Mouse (Mus musculus): ENCODE results near the gene Enah. TPM values are rescaled to one million over a fixed set of nuclear protein-coding genes. Genes with fewer than 3 reads are reported as not detected.

The Enah gene
- total RNA-seq, 2 experiments from 2014 or later, result 45.0 to 176 TPM

DNA sequence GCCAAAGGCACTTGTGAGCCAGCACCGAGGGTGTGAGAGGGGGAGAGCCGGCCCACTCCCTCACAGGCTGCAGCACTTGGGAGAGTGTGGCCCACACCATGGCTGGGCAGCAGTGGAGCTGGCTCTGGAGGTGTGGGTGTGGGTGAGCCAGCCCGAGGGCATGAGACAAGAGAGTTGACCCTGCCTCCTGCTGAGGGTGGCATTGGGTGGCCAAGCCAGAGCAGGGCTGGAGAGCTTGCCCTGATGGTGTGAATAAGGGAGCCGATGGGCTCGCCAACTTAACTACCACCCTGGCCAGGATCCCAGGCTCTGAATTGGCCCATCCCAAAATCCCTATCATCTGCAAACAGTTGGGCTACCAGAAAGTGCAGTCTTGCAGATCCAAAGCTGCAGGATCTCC lies 141.4 kb downstream of the Enah start:
- DNase-seq (ENCODE audit: low spot score), result no peak

DNA sequence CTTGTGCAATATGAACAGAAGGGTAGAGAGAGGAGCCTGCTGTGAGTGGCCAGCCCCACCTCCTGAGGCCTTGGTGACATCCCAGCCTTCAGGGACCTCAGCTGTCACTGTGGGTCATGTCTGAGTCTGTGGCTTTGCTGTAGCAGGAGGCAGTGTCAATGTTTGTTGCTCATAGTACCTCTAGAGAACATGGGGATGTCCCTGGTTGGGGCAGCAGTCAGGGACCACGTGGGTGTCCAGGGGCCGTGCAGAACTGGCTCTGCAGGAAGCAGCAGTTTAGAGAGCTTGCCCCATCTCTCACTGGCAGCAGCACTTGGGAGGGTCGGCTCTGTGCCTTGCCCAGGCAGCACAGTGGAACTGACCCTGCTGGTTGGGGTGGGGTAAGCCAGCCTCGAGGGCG lies 142.7 kb downstream of the Enah start:
- no peak for DNase-seq (ENCODE audit: low spot score)

DNA sequence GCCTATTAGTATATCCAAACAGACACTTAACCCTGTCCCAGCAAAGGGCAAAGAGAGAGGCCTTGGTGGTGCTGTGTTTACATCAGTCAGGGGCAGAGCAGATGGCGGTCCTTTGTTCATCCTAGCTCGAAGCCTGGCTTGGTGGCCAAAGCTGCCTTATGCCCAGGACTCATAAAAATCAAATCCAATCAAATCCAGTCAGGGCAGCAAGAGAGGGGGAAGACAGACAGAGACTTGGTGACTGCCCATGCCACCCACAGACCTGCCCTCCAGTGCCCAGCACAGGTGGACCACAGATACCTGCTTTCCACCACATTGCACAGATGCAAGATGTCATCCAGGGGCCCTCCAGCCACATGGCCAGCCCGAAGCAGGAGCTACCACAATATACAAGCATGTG lies 143.1 kb downstream of the Enah start:
- DNase-seq (ENCODE audit: low spot score), result no peak

DNA sequence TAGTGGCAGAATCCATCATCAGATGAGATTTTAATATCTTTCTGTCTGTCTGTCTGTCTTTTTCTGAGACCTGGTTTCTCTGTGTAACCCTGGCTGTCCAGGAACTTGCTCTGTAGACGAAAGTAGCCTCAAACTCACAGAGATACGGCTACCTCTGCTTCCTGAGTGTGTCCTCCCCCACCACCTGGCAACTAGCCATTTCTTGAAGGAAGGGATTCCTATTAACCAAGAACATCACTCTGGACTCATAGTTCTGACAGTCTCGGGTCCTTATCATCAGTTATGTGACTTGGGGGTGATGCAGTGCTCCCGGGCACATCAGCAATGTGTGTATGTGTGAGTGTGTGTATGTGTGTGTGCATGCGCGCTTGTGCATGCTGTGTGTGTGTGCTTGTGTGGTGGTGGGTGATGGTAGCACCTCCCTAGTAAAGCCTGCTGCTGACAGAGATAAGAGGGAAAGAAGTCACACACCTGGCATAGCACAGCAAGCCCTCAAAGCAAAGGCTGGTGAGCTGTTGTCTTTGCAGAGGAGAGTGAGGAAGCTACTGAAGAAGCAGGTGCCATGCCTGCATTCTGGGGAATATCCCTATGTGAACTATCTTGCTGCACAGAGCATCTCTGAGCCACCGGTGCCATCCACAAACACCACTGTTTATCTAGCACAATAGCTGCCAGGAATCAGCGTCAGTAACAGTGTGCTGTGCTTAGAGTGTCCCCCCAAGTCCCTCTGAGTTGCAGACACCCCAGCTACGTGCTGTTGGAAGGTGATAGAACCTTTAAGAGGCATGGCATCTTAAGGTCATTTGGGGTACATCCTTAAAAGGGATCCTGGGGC lies 146.5 kb downstream of the Enah start:
- no peak for DNase-seq (ENCODE audit: low spot score)

DNA sequence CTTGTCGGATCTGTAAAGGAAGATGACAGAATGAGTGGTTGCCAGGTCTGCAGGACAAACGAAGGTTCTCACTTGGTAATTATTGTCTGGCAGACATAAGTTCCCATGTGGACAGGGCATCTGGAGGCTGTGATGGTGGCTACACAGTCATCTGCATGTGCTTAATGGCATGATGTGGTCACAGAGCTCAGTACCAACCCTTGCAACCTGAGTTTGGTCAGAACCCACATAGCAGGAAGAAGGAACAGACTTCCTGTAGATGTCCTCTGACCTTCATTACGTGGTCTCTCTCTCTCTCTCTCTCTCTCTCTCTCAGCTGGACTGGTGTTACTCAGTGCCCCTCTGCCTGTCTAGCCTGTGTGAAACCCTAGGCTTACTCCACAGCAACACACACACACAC lies 147.2 kb downstream of the Enah start:
- no peak for DNase-seq (ENCODE audit: low spot score)

DNA sequence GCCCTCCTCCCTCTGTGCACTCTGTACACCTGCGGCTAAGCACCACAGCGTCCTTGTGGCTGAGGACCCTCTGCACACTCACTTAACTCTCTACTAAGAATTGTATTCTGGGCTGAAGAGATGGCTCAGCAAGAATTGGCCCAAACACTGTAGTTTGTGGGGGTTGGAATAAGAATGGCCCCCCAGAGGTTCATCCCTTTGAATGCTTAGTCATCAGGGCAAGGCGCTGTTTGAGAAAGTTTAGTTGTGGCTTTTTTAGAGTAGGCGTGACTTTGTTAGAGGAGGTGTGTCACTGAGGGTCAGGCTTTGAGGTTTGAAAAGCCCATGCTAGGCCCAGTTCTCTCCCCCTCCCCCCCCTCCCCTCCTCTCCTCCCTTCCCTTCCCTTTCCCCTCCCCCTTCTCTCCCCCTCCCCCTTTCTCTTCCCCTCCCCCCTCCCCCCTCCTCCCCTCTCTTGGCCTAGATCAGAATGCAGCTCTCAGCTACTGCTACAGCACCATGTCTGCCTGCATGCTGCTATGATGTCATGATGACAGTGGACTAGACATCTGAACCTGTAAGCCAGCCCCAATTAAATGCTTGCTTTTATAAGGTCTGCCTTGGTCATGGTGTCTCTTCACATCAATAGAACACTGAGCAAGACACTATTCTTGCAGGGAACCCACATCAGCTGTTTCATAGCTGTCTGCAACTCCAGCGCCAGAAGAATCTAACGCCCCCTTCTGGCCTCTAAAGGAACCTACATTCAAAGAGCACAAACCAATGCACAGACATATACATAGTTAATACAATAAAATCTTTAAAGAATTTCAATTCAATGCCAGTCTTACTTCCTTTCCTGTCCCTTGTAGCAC lies 153.1 kb downstream of the Enah start:
- no peak for DNase-seq (ENCODE audit: low spot score)

DNA sequence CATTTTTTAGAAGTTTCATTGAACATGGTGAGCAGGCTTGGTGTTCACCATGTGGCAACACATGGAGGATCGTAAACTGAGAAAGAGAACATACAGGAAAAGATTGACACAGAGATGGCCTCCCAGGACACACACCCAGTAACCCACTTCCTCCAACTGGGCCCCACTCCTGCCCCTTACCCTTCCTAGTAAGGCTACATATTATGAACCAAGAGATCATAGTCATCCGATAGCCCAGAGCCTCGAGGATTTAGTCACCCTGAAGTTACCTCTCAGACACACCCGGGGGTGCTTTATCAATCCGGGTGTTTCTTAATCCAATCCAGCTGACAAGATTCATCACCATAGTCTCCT lies 153.9 kb downstream of the Enah start:
- no peak for DNase-seq (ENCODE audit: low spot score)

DNA sequence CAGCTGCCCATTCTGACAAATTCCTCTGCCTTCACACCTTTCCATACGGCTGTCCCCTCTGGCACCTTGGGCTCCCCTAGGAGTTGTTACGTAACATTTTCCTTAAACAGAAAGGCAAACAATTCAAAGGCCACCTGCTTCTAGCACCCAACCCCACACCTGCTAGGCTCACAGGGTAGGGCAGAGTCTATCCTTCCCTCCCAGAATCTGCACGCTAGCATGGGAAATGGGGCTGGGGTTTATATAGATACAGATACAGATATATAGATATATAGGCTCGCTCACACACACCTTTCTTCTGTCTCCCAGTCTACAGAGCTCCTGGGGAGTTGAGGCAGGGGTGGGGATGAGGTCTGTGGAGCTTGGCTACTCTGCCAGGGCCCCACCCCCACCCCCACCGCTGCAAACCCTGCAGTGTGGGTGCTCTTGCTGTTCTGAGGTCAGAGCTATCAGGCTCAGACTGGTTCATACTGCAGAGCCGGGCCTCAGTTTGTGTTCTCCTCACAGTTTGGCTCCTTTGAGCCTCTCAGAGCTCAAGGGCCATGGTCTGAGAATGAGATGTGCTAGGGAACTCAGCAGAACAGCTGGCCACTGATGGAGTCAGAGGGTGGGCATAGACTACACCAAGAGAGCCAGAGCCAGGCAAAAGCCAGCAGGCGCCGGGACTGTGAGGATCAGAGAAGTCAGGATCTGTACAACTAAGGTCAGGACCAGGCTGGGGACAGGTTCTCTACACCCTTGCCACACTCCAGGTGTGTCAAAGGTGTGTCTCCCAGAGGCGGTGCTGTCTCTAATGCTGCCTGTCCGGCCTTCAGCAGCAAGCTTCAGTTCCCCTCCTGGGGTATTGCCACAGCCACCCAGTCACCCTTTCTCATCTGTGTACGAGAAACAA lies 154.6 kb downstream of the Enah start:
- no peak for DNase-seq (ENCODE audit: low spot score)

DNA sequence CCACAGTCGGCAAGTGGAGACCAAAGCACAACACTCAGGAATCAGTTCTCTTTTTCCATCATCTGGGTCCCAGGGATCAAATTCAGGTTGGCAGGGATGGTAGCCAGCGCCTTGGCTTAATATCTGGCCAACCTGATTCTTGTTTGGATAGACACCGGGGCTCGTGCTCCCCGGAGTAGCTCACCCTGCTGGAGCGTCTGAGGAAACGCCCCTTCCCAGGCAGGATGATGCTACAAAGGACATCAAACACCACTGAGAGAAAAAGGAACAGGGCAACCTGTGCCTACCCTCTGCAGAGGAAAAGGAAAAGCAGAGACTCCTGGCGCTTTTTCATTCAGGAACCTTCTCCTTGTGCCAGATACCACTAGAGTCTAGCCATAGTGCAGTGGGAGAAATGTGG lies 156.4 kb downstream of the Enah start:
- DNase-seq (ENCODE audit: low spot score), result no peak

DNA sequence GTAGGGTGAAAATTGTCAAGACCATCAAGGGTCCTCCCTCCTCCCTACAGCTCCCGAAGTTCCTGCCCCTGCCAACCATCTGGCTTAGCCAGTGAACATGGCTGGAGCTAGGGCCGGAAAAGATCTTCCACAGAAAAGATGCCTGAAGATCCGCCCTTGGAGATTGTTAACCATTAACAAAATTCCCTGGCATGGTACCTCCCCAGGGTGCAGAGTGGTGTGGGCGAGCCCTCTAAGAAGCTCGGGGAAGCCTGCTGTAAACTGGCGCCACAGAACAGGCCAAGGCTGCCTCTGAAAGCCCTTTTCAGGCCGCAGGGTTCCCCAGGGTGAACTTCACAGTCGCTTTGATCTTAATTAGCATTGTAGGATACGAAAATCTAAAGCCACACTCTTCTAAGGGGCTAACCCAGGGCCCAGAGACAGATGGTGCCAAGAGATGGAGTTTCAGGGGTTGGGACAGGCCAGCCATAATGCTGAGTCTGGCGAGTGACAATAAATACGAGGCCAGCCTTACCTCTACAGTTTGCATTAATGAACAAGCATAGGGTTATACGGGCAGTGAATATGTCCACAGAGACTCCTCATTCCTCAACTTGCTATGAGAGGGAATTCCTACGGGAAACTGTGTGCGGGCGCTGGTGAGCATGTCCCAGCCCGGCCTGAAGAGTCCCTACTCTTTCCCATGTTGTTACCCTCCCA lies 157.0 kb downstream of the Enah start:
- DNase-seq (ENCODE audit: low spot score), result no peak

DNA sequence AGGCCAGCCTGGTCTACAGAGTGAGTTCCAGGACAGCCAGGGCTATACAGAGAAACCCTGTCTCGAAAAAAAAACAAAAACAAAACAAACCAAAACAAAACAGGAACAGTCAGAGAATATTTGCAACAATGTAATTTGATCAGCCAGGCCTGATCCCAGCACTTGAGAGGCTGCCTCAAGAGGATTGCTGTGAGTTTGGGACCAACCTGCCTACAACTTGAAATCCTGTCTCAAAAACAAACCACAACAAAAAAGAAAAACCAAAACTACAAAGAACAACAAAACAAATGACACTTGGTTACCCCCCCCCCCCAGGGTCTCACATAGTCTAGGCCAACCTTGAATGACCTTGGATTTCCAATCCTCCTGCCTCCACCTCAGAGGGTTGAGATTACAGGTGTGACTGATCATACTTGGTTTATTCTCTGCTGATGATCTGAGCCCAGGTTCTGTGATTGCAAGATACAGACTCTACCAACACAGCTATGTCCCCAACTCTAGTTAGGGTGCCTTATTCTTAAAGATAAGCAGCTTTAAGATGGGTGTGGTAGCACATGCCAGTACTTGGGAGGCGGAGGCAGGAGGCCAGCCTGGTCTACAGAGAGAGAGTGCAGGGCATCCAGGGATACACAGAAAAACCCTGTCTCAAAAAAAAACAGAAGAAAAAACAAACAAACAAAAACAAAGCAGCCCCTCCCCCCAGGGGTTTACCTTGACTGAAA lies 158.4 kb downstream of the Enah start:
- DNase-seq (ENCODE audit: low spot score), result no peak

DNA sequence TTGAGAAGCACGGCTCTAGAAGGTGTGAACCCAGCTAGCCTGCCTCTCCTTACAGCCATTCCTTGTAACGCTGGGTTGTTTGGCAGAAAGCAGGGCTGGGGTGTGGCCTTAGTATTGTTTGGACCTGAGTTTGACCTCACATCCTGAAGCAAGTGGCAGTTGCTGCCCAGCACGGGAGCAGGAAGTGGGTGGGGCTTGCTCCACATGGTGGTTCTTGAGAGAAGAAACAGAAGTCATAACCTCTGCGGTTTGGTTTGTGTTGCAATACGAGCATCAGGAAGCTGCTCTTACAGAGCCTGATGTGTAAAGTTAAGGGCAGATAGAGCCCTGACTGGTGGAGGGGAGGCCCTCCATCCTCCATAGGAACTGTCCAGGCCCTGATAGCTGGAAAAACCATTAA lies 159.1 kb downstream of the Enah start:
- peak; percentile 62 for DNase-seq (ENCODE audit: low spot score)

DNA sequence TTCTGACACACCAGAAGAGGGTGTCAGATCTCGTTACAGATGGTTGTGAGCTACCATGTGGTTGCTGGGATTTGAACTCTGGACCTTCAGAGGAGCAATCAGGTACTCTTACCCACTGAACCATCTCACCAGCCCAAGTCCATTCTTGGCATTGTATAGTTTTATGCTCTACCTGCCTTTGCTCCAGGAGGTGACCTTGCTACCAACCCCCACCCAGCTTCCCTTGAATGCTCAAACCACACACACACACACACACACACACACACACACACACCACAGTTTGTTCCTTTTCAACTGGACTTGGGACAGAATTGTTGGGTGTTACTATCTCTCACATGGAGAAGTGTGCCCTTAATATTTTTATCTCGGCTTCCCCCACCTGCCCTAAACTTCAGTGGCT lies 163.5 kb downstream of the Enah start:
- no peak for DNase-seq (ENCODE audit: low spot score)

DNA sequence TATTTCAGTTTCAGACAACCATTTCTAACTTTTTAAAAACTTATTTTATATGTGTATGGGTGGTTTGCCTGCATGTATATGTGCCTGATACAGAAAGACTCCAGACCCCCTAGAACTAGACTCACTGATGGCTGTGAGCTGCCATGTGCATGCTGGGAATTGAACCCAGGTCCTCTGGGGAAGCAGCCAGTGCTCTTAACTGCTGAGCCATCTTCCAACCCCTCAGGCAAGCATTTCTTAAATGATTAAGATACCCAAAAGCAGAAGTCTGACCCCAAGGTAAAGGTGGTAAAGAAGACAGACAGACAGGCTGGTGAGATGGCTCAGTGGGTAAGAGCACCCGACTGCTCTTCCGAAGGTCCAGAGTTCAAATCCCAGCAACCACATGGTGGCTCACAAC lies 165.0 kb downstream of the Enah start:
- no peak for DNase-seq (ENCODE audit: low spot score)

DNA sequence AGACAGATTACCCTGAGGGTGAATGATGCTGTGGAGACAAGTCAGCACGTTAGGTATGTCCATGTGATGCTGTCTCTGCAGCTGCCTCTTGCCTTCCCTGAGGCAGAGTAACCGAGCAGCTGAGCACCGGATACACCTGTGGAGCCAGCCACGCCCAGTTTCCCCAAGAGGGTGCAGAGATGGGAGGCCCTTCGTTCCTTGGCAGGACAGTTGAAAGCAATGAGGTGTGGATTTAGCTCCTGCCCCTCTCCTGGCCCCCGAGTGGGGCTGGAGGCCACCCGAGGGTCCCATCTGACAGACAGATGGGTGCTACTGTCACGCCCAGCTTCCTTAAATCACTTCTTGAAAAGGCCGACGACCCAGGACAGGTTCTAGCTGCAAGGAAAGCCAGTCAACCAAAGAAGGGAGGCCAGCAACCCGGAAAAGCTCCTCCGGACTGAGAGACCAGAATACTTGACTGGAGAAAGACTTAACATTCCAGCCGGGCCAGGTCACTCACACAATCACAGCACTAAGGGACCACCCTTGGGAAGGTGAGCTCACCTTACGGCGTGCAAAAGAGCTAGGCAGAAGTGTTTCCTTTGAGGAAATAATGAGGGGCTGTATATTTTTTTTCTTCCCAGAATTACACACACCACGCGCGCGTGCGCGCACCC lies 166.6 kb downstream of the Enah start:
- no peak for DNase-seq (ENCODE audit: low spot score)

DNA sequence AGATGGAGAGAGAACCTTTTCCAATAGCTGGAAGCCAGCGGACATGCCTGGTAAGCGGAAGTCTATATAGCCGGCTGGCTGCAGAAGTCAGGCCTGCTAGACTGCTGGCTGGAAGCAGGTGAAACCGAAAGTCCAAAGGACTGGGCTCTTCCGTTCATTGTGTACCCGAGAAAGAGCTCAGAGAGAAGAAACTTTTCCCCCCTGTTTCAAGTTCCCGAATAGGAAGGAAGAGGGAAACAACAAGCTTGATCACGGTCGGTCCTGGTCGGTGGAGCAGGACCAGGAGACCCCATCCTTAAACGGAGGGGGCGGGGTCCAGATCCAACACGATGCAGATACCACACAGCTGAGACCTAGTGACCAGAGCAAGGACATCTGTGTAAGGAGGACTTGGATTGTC lies 167.3 kb downstream of the Enah start:
- no peak for DNase-seq (ENCODE audit: low spot score)

DNA sequence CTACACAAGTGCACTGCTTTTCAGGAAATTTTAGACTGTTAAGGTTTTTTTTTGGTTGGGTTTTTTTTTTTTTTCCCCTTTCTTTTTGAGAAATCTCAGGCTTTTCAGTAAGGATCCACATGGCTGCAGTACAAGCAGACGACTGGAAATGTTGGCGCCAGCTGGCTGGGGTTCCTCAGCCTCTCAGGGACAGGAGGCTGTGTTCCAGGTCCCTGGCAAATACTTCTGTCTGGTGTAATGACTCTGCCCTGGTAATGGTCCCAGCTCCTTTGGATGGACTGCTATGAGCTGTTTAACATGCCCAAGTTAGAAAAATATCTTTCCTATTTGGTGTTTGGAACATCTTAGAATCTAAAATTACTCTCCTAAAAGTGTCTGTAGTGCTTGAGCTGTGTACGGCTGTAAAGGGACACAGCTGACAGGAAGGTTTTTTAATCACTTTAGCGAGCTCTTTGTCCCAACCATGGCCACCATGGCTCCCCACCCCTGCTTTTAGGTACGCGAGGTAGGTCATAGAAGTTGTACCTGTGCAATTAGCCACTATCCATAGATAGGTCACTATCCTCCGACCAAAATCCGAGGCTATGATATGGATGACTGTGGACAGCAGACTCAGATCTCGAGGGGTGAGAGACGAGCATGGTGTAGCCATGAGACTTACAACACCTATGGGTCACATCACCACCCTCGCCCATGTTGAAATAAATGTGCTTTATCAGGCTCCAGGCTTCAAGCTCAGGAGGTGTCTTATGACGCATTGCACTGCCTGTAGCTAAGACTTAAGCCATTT lies 168.1 kb downstream of the Enah start:
- peak; percentile 82 for DNase-seq (ENCODE audit: low spot score)

DNA sequence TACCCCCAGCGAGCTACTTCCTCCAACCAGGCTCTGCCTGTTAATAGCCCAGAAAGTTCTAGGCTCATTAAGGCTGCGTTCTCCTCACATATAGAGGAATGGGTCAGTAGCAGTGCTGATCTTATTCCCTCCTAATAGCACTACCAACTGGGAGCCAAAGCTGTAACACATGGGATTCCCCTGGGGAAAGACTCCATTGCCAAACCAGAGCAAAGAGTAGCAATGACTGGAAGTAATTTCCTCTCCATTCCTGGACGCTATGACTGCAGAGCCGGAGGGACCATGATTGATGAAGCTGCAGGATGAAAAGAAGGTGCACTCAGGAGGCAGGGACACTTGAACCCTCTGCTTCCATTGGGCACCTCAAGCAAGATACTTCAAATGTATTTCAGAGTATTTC lies 169.3 kb downstream of the Enah start:
- DNase-seq (ENCODE audit: low spot score), result peak; percentile 45

DNA sequence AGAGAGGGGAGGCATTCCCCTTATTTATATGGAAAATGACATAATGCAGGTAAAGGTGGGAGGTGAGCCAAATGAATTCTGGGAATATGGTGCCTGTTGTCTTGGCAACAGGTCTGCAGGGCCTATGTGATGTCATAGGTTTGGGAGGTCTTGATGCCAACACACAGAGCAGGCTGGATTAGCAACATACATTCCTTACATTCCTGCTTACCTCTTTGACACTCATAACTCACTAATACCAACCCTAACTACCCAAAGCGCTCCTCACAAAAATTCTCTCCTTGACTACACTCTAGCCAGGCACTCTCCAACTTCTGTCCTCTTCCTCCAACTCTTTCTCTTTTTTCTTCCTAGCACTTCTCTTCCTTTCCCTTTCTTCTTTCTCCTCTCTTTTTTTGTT lies 171.6 kb downstream of the Enah start:
- DNase-seq (ENCODE audit: low spot score), result no peak

Data from gastrocnemius, adult 18-20 months (tissue).